Mouse (Mus musculus) cerebellum, adult 2 months (tissue): Measurements from ENCODE around the gene Ptpra.

Source experiments
- CTCF ChIP-seq: fragments of 200-500 bp; IDR thresholded peaks from 2 replicates; pipeline ENCODE4 v1.5.1; 2011; ENCODE audit warnings: low read depth, mild to moderate bottlenecking, control low read depth, low read length, moderate library complexity, borderline replicate concordance; ENCODE audit not compliant: insufficient read depth
- POLR2A ChIP-seq: fragments of 200-500 bp; IDR thresholded peaks from 2 replicates; pipeline ENCODE4 v1.6.1; 2011; ENCODE audit warnings: low read length, control low read depth, borderline replicate concordance; ENCODE audit not compliant: insufficient read depth

DNA sequence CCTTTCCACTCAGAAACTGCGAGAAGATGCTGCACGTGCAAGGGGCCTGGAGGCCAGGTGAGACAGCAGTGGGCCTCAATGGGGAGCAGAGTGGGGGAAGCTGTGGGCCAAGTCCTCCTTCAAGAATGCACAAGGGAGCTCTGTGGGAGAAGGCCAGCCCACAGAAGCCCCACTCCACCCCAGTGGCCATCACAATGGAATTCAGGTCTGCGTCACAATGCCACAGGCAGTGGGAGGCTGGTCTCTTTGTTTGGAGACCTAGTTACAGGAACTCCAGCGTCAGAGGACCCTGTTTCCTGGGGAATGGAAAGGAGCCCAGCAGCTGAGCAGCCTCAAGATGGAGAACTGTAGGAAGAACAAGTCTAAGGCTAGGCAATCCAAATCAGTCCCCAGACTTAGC, 139.1 kb downstream of the Ptpra start:
- TF ChIP-seq POLR2A (no peak), CTCF (no peak)
